Comparison of ENCODE assay signal across 10 mouse cellular contexts in the genomic region with DNA sequence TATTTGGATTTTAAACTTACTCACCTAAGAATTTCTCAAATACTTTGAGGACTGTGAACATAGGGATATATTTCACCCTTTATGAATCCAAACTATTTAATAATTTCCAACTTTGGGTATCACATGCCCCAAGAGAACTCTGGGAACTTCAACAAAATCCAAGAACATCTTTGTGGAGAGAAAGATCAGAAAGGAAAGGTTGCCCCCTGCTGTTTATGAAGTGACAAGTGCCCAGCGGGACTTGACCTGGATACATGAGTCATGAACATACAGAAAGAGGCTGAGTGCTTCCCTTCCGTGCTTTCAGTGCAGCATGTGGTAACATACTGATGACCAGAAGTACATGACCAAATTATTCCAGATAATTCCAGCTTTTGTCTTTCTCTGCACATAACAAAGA.
DNase-seq lines count a peak whose midpoint lies in the region; ATAC-seq and TF ChIP-seq lines count a peak whose summit lies in the region.
"Had no signal": no experiment of that assay in that cellular context is flagged by ENCODE, and none has a peak within 500 bp of the region (broad histone marks: within the 10 kb centered on the region; RNA-seq: fewer than 3 reads in every experiment).

No protein-coding gene starts in this region.

- no peak overlapping the region for H3K4me2 ChIP-seq in liver, embryonic 11.5 days
- no peak overlapping the region for H3K4me2 ChIP-seq in embryonic facial prominence, embryonic 11.5 days (ENCODE audit: low read depth, low read length)
- H3K4me2 ChIP-seq: embryonic facial prominence, embryonic 12.5 days; liver, embryonic 15.5 days had no signal

- peak; percentile 32 for DNase-seq in liver, adult 2 months (ENCODE audit: extremely low read depth, low read depth, low spot score)
- no peak for DNase-seq in liver, embryonic 11.5 days (ENCODE audit: low spot score)
- DNase-seq in R1 (ENCODE audit: low read depth, low spot score): peak; percentile 61
- peak; percentile 82 for DNase-seq in embryonic facial prominence, embryonic 11.5 days (ENCODE audit: low spot score)
- peak; percentile 52 for DNase-seq in kidney, adult 2 months
- peak; percentile 67 for DNase-seq in lung, postnatal 36 days
- no peak for DNase-seq in cerebellum, adult 11 months
- DNase-seq in T-cell, adult 2 months (ENCODE audit: low spot score): no peak

- TF ChIP-seq CTCF in liver, adult 2 months (IDR thresholded peaks at IDR 0.05; ENCODE audit: low read depth, low read length): no peak
- peak; percentile 48 for TF ChIP-seq CTCF in kidney, adult 2 months (conservative IDR thresholded peaks at IDR 0.05; ENCODE audit: insufficient read depth, insufficient read length, low read depth, low read length)

- no peak overlapping the region for H3K27ac ChIP-seq in liver, adult 2 months (replicated peaks; ENCODE audit: insufficient read depth, low read depth, low read length)
- H3K27ac ChIP-seq in liver, embryonic 11.5 days (ENCODE audit: low read depth, low read length): no peak overlapping the region
- H3K27ac ChIP-seq in embryonic facial prominence, embryonic 11.5 days (replicated peaks; ENCODE audit: low read depth, low read length): no peak overlapping the region
- no peak overlapping the region for H3K27ac ChIP-seq in kidney, adult 2 months (ENCODE audit: insufficient read depth, low read depth, low read length)
- H3K27ac ChIP-seq: embryonic facial prominence, embryonic 12.5 days; liver, embryonic 15.5 days had no signal

- no peak for TF ChIP-seq POLR2A in liver, adult 2 months (IDR thresholded peaks at IDR 0.05; ENCODE audit: extremely low read depth, insufficient read depth, low read length)
- TF ChIP-seq POLR2A in kidney, adult 2 months (IDR thresholded peaks at IDR 0.05; ENCODE audit: low read depth, low read length): no peak

- H3K9me3 ChIP-seq in liver, embryonic 11.5 days (ENCODE audit: control insufficient read depth, low read length): no peaks in the 10 kb centered on the region
- no peaks in the 10 kb centered on the region for H3K9me3 ChIP-seq in embryonic facial prominence, embryonic 11.5 days (replicated peaks; ENCODE audit: control insufficient read depth, low read length)
- H3K9me3 ChIP-seq: liver, embryonic 15.5 days had no signal

- H3K36me3 ChIP-seq in liver, adult 2 months (ENCODE audit: control insufficient read depth, insufficient read depth, low read length): no peaks in the 10 kb centered on the region
- H3K36me3 ChIP-seq in liver, embryonic 11.5 days (ENCODE audit: control insufficient read depth, insufficient read depth, low read length): no peaks in the 10 kb centered on the region
- H3K36me3 ChIP-seq in embryonic facial prominence, embryonic 11.5 days (replicated peaks; ENCODE audit: control insufficient read depth, insufficient read depth, low read depth, low read length): no peaks in the 10 kb centered on the region
- no peaks in the 10 kb centered on the region for H3K36me3 ChIP-seq in kidney, adult 2 months (ENCODE audit: control insufficient read depth, insufficient read depth, low read length)
- H3K36me3 ChIP-seq: embryonic facial prominence, embryonic 12.5 days; liver, embryonic 15.5 days had no signal

- ATAC-seq in liver, embryonic 11.5 days (replicated peaks; ENCODE audit: low FRiP score): no peak
- no peak; the same call in 1 of the 2 replicates for ATAC-seq in embryonic facial prominence, embryonic 11.5 days (replicated peaks; ENCODE audit: insufficient number of reproducible peaks, low FRiP score, low TSS enrichment, low read depth)

- H3K27me3 ChIP-seq in liver, adult 2 months (ENCODE audit: control insufficient read depth, insufficient read depth, low read length): no peaks in the 10 kb centered on the region
- H3K27me3 ChIP-seq in liver, embryonic 11.5 days (replicated peaks; ENCODE audit: control insufficient read depth, insufficient read depth, low read length): no peaks in the 10 kb centered on the region
- H3K27me3 ChIP-seq in embryonic facial prominence, embryonic 11.5 days (ENCODE audit: control insufficient read depth, insufficient read depth, low read length): no peaks in the 10 kb centered on the region
- H3K27me3 ChIP-seq in kidney, adult 2 months (replicated peaks; ENCODE audit: control insufficient read depth, insufficient read depth, low read length): no peaks in the 10 kb centered on the region
- H3K27me3 ChIP-seq: embryonic facial prominence, embryonic 12.5 days; liver, embryonic 15.5 days had no signal

- H3K9ac ChIP-seq in liver, adult 2 months (ENCODE audit: low read depth, low read length): no peak overlapping the region
- H3K9ac ChIP-seq in liver, embryonic 11.5 days (ENCODE audit: low read depth, low read length): no peak overlapping the region
- H3K9ac ChIP-seq in embryonic facial prominence, embryonic 11.5 days (replicated peaks; ENCODE audit: low read length): no peak overlapping the region
- H3K9ac ChIP-seq: embryonic facial prominence, embryonic 12.5 days; liver, embryonic 15.5 days had no signal

- H3K4me1 ChIP-seq in liver, adult 2 months (ENCODE audit: control insufficient read depth, insufficient read depth, low read length): no peaks in the 10 kb centered on the region
- no peaks in the 10 kb centered on the region for H3K4me1 ChIP-seq in liver, embryonic 11.5 days (replicated peaks; ENCODE audit: control insufficient read depth, insufficient read depth, low read length)
- H3K4me1 ChIP-seq in embryonic facial prominence, embryonic 11.5 days (ENCODE audit: control insufficient read depth, insufficient read depth, low read length): no peaks in the 10 kb centered on the region
- no peaks in the 10 kb centered on the region for H3K4me1 ChIP-seq in kidney, adult 2 months (ENCODE audit: control insufficient read depth, insufficient read depth, low read length)
- H3K4me1 ChIP-seq: embryonic facial prominence, embryonic 12.5 days; liver, embryonic 15.5 days had no signal

- WGBS in liver, adult 2 months: 18% methylated on average over 2 of the region's 2 CpGs
- 24% methylated on average over 2 of the region's 2 CpGs for WGBS in liver, embryonic 11.5 days
- WGBS in embryonic facial prominence, embryonic 11.5 days: 20% methylated on average over 2 of the region's 2 CpGs
- WGBS in kidney, adult 2 months: 10% methylated on average over 2 of the region's 2 CpGs

- H3K4me3 ChIP-seq in liver, adult 2 months (ENCODE audit: insufficient read depth, low read depth, low read length): no peak overlapping the region
- H3K4me3 ChIP-seq in liver, embryonic 11.5 days (ENCODE audit: low read depth, low read length): no peak overlapping the region
- H3K4me3 ChIP-seq in embryonic facial prominence, embryonic 11.5 days (ENCODE audit: low read depth, low read length): no peak overlapping the region
- H3K4me3 ChIP-seq in kidney, adult 2 months (ENCODE audit: insufficient read depth, low read depth, low read length): no peak overlapping the region
- H3K4me3 ChIP-seq: embryonic facial prominence, embryonic 12.5 days; liver, embryonic 15.5 days had no signal

- H3K79me2 ChIP-seq in liver, adult 2 months (ENCODE audit: control insufficient read depth, insufficient read depth, low read length): no peaks in the 10 kb centered on the region

Comparison
In these comparisons a context has a peak if more than half of its experiments do, and no peak if none do; other contexts are left out.
1. DNase-seq: peak in liver, adult 2 months (single experiment), R1 (single experiment), embryonic facial prominence, embryonic 11.5 days (single experiment), kidney, adult 2 months (single experiment) and lung, postnatal 36 days (single experiment); none in liver, embryonic 11.5 days (single experiment), cerebellum, adult 11 months (single experiment) and T-cell, adult 2 months (single experiment).